Mouse (Mus musculus) right cerebral cortex, adult 18-20 months (tissue): ENCODE measurements around the gene H2-Eb1.

Source experiments
- DNase-seq: peaks from one replicate; pipeline ENCODE4 v3.0.0; 2022; ENCODE audit warnings: mixed read lengths

Gene H2-Eb1

GRCm38 (mm10) chr17:34305380-34306030 is at the start of gene H2-Eb1:
Gene H2-Eb1 (plus strand): TSS chr17:34305867.
- DNase-seq = peak; percentile 88

GRCm38 (mm10) chr17:34256501-34256900 is 49.2 kb upstream of the H2-Eb1 start:
- DNase-seq = no peak

GRCm38 (mm10) chr17:34257594-34258375 is 47.9 kb upstream of the H2-Eb1 start, which contains the start of gene H2-Ab1:
Gene H2-Ab1 (plus strand): TSS chr17:34257689.
- DNase-seq = peak; percentile 74

GRCm38 (mm10) chr17:34260551-34260950 is 45.1 kb upstream of the H2-Eb1 start:
- DNase-seq = no peak

- DNase-seq = peak; percentile 66
Observed at GRCm38 (mm10) chr17:34261502-34261901, 44.2 kb upstream of the H2-Eb1 start.

- peak; percentile 60 for DNase-seq
Observed at GRCm38 (mm10) chr17:34263068-34263467, 42.6 kb upstream of the H2-Eb1 start.

- DNase-seq = no peak
Observed at GRCm38 (mm10) chr17:34263811-34264371, 41.8 kb upstream of the H2-Eb1 start.

GRCm38 (mm10) chr17:34264452-34265351 is 41.0 kb upstream of the H2-Eb1 start:
- DNase-seq = no peak

GRCm38 (mm10) chr17:34268262-34268661 is 37.4 kb upstream of the H2-Eb1 start:
- DNase-seq = no peak

- DNase-seq = no peak
Observed at GRCm38 (mm10) chr17:34268748-34269147, 36.9 kb upstream of the H2-Eb1 start.

- DNase-seq = no peak
Observed at GRCm38 (mm10) chr17:34269817-34270216, 35.9 kb upstream of the H2-Eb1 start.

GRCm38 (mm10) chr17:34270230-34270629 is 35.4 kb upstream of the H2-Eb1 start:
- no peak for DNase-seq

- DNase-seq = no peak
Observed at GRCm38 (mm10) chr17:34270940-34271339, 34.7 kb upstream of the H2-Eb1 start.

- no peak for DNase-seq
Observed at GRCm38 (mm10) chr17:34272102-34272501, 33.6 kb upstream of the H2-Eb1 start.

- no peak for DNase-seq
Observed at GRCm38 (mm10) chr17:34280499-34281038, 25.1 kb upstream of the H2-Eb1 start.

GRCm38 (mm10) chr17:34281836-34282235 is 23.8 kb upstream of the H2-Eb1 start:
- DNase-seq = no peak

- no peak for DNase-seq
Observed at GRCm38 (mm10) chr17:34285371-34285770, 20.3 kb upstream of the H2-Eb1 start.

GRCm38 (mm10) chr17:34285848-34286247 is 19.8 kb upstream of the H2-Eb1 start:
- no peak for DNase-seq

- no peak for DNase-seq
Observed at GRCm38 (mm10) chr17:34286501-34286900, 19.2 kb upstream of the H2-Eb1 start.

GRCm38 (mm10) chr17:34286999-34287398 is 18.7 kb upstream of the H2-Eb1 start:
- DNase-seq = no peak

- peak; percentile 78 for DNase-seq
Observed at GRCm38 (mm10) chr17:34287648-34288047, 18.0 kb upstream of the H2-Eb1 start, which contains the start of gene H2-Aa. Gene H2-Aa (minus strand): TSS chr17:34287823.

- no peak for DNase-seq
Observed at GRCm38 (mm10) chr17:34288131-34288530, 17.5 kb upstream of the H2-Eb1 start.
